Mouse (Mus musculus): ENCODE measurements around the gene Prpf39. TPM values are rescaled to one million over a fixed set of nuclear protein-coding genes. Genes with fewer than 3 reads are reported as not detected.
A peak's percentile ranks its signal among the peaks of the same experiment; 100 is the strongest.

The Prpf39 gene
- total RNA-seq, 2 experiments from 2014 or later = 43.4 to 48.7 TPM

DNA sequence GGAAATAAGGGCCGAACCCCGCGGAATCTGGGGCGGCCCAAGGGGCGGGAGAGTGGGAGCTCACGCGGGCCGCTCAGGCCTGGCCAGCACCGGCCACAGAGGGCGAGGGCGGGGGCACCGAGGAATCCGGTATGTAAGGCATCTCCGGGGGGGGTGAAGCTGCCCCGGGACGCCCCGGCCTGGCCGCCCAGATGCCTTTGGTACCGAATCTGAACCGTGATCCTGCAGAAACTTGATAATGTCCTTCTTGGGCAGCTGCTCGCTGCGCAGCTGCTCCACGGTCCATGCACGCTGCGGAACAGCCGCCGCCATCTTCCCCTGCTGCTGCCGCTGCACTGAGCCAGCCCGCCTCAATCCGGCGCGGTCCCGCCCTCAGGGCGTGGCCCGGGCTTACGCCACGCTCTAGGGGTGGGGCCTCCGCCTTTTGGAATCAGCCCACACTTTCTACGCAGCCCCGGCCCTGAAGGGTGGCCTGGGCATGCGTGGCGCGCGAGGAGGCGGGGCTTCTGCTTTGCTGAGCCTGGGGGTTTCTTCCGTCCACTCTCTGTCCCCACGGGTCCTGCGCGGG is 37.6 kb downstream of the Prpf39 start, which contains the start of gene Fkbp3:
Gene Fkbp3 (minus strand): TSS at position 397 of the 568 bp plus-strand sequence.
- Histone ChIP-seq H3K4me3 (peak within 1 kb of the TSS; percentile 78), H3K27ac (peak within 1 kb of the TSS; percentile 99)
- TF ChIP-seq CTCF (conservative IDR thresholded peaks at IDR 0.05) = no peak
- DNase-seq (ENCODE audit: low spot score in 2 of 2) = peak; percentile 97 to 98

DNA sequence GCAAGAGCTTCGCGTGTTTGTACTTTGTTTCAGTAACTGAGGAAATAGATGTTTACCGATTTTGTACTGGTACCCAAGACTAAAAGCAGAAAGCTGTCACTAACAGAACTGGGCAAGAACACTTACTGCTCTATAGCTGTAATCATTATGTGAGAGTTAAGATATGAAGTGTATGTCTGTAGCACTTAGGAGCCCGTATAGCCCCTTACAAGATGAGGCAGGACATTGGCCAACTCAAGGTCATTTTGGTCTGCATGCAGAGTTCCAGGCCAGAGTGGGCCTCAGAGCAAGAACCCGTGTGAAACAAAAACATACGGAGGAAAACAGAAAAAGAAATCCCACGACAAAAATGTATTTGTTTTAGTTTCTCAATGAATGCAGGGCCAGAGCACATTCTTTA is 38.5 kb downstream of the Prpf39 start:
- no peak for TF ChIP-seq CTCF (conservative IDR thresholded peaks at IDR 0.05)
- peak overlapping the region; percentile 78 for H3K4me3 ChIP-seq
- no peak for DNase-seq (ENCODE audit: low spot score in 2 of 2)
- H3K27ac ChIP-seq = peak overlapping the region; percentile 99

DNA sequence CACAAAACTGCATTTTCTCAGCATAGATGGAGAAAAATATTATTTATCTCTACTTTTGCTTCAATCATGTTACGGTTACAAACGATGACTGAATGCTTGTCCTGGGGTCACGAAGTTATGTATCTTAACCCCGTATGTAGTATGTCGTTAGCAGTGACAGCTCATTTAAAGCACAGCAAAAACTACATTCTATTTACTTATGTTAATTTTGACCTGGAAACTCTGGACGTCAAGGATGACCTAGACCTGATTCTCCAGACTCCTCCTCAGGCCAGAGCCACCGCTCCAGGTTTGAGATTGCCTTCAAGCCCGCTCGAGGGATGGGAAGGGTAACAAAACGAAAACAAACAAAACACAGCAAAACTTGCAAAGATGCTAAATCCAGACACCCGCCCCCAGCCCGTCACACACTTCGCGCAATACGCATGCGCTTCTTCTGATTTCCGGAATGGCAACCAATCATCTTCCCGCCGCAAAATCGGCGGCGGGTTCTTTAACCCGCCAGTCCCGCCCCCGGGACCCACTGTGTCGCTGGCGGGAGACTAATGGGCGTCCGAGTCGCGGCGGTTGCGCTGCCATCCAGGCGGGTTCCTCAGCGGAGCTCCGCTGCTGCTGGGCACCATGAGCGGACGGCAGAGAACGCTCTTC is 39.1 kb downstream of the Prpf39 start, which contains the start of gene Fancm:
Gene Fancm (plus strand): TSS at position 519 of the 648 bp plus-strand sequence.
- peak within 1 kb of the TSS; percentile 99 for H3K27ac ChIP-seq
- no peak for TF ChIP-seq CTCF (conservative IDR thresholded peaks at IDR 0.05)
- H3K4me3 ChIP-seq = peak within 1 kb of the TSS; percentile 78
- DNase-seq (ENCODE audit: low spot score in 2 of 2) = peak; percentile 91

DNA sequence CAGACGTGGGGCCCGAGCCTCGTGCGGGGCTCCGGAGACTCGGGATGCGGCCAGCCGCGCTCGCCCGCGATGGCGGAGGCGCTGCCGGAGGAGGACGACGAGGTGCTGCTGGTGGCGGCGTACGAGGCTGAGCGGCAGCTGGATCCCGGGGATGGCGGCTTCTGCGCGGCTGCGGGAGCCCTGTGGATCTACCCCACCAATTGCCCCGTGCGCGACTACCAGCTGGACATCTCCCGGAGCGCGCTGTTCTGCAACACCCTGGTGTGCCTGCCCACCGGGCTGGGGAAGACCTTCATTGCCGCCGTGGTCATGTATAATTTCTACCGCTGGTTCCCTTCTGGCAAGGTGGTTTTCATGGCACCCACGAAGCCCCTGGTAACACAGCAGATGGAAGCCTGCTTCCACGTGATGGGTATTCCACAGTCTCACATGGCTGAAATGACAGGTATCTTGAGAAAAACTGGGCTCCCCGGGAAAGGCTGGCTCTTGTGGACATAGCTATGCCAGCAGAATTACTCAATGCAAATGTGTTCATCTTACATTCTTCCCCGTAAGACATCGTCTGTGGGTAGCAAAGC is 39.7 kb downstream of the Prpf39 start:
- no peak for TF ChIP-seq CTCF (conservative IDR thresholded peaks at IDR 0.05)
- Histone ChIP-seq H3K27ac (peak overlapping the region; percentile 99), H3K4me3 (peak overlapping the region; percentile 78)
- DNase-seq (ENCODE audit: low spot score in 2 of 2) = peak in 1 of 2 experiments; percentile 10

DNA sequence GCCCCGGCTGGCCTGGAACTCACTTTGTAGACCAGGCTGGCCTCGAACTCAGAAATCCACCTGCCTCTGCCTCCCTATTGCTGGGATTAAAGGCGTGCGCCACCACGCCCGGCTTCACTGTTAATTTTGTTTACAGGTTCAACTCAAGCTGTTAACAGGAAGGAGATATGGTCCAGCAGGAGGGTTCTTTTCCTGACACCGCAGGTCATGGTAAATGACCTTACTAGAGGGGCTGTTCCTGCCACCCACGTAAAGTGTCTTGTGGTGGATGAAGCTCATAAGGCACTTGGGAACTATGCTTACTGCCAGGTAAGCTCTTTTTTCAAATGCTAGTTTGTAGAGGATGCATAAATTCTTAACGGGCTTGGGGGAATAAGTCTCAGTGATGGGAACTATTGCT is 40.8 kb downstream of the Prpf39 start:
- Histone ChIP-seq H3K27ac (no peak overlapping the region), H3K4me3 (no peak overlapping the region)
- no peak for TF ChIP-seq CTCF (conservative IDR thresholded peaks at IDR 0.05)
- DNase-seq (ENCODE audit: low spot score in 2 of 2) = no peak

DNA sequence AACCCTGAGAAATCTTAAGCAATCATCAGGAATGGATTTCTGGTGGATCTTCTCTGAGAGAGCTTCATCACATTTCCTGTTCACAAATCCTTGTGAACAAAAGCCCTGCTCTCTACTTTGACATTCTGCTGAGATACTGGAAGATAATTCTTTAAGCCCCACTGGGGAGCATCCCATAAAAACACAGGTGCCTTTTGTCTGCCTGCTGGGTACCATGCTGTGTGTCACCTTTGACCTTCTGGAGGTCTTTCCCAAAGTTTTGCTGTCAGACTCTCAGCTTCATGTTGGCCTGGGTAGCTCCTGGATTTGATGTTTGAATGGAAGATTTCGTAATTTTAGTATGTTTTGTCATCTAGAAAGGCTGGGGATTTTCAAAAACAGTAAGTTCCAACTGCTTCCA is 72.6 kb downstream of the Prpf39 start:
- DNase-seq (ENCODE audit: low spot score in 2 of 2) = no peak
- Histone ChIP-seq H3K4me3 (no peak overlapping the region), H3K27ac (no peak overlapping the region)
- TF ChIP-seq CTCF (conservative IDR thresholded peaks at IDR 0.05) = no peak

DNA sequence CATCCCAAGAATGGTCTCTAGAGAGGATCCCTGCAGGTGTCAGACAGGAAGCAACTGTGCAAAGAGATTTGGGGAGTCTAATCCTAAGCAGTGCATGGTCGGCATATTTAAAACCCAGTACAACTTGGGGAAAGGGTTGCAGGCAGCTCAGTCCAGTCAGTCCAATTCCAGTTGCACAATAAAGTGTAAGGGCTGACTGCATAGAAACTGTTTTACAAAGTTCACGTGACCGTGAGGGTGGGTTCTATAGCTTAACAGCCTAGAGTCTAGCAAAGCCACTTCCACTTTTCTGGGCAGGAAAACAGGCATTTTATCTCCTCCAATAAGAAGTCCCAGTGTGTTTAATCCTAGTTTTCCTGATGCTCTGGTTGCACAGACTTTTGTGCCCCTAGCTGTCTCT is 75.4 kb downstream of the Prpf39 start:
- TF ChIP-seq CTCF (conservative IDR thresholded peaks at IDR 0.05) = no peak
- no peak overlapping the region for H3K4me3 ChIP-seq
- no peak overlapping the region for H3K27ac ChIP-seq
- no peak for DNase-seq (ENCODE audit: low spot score in 2 of 2)

DNA sequence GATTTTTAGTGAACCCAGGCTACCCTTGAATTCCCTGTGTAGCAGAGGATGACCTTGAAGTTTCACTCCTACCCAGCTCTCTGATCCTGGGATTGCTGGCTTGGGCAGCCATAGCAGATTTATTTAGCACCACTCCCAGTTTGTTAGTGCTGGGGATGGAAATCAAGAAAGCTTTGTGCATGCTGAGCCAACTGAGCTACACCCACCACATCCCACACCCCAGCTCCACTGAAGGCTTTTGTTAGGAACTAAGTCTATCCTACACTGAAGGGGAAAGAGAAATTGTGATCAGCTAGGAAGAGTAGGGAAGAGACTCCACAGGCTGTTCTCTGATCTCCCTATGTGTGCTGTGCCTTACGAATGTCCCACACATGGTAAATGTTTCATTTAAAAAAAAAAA is 76.7 kb downstream of the Prpf39 start:
- Histone ChIP-seq H3K4me3 (no peak overlapping the region), H3K27ac (no peak overlapping the region)
- DNase-seq (ENCODE audit: low spot score in 2 of 2) = peak in 1 of 2 experiments; percentile 17
- no peak for TF ChIP-seq CTCF (conservative IDR thresholded peaks at IDR 0.05)

Other genes starting within 250 kb of the Prpf39 start
- 10 to 100 TPM; 10.5 to 15.7 TPM for gene Gm527, start 118.4 kb upstream of the Prpf39 start, total RNA-seq (2021)
- gene Klhl28, start 70.8 kb upstream of the Prpf39 start, total RNA-seq (2021) = 10 to 100 TPM; 23.7 to 25.5 TPM
- gene Togaram1, start 70.5 kb upstream of the Prpf39 start, total RNA-seq (2021) = 10 to 100 TPM; 49.7 to 50.8 TPM
- 100 to 1,000 TPM; 150 to 156 TPM for gene Fkbp3, start 37.7 kb downstream of the Prpf39 start, total RNA-seq (2021)
- 10 to 100 TPM; 13.5 to 14.1 TPM for gene Fancm, start 39.3 kb downstream of the Prpf39 start, total RNA-seq (2021)
- gene Mis18bp1, start 136.3 kb downstream of the Prpf39 start, total RNA-seq (2021) = under 1 TPM; 0.23 to 0.49 TPM
- gene Wdr20rt, start 189.2 kb downstream of the Prpf39 start, total RNA-seq (2021) = under 1 TPM in 1 of 2 experiments, not detected in 1; 0.22 TPM